Mouse (Mus musculus) heart, postnatal 0 days (tissue): Measurements from ENCODE around the gene 1700029J07Rik. TPM values are rescaled to one million over a fixed set of nuclear protein-coding genes. Genes with fewer than 3 reads are reported as not detected.

Source experiments
- ATAC-seq: fragments of 200-750 bp; cut with Nextera tagmentation; 2 replicates; pipeline ENCODE4 v1.8.0; 2017; ENCODE audit warnings: low read depth, moderate number of reproducible peaks, moderate library complexity; ENCODE audit not compliant: insufficient read depth
- DNase-seq: peaks from one replicate; pipeline ENCODE4 v3.0.0-alpha.2; 2016; ENCODE audit warnings: low spot score
- H3K27ac ChIP-seq: fragments of 300-500 bp; sonication (generic); 2 replicates; pipeline ENCODE4 v1.5.1; 2014; ENCODE audit warnings: low read depth, mild to moderate bottlenecking
- H3K27me3 ChIP-seq: fragments of 300-500 bp; sonication (generic); 2 replicates; pipeline ENCODE4 v1.6.1; 2014; ENCODE audit warnings: low read length, mixed read lengths; ENCODE audit not compliant: control insufficient read depth, insufficient read depth
- H3K36me3 ChIP-seq: fragments of 300-500 bp; sonication (generic); replicated peaks from 2 replicates; pipeline ENCODE4 v1.6.1; 2014; ENCODE audit warnings: low read length, mixed read lengths; ENCODE audit not compliant: control insufficient read depth, insufficient read depth
- H3K4me1 ChIP-seq: fragments of 300-500 bp; sonication (generic); 2 replicates; pipeline ENCODE4 v1.6.1; 2014; ENCODE audit warnings: antibody characterized with exemption; ENCODE audit not compliant: control insufficient read depth, insufficient read depth
- H3K4me2 ChIP-seq: fragments of 300-500 bp; sonication (generic); 2 replicates; pipeline ENCODE4 v1.6.1; 2014; ENCODE audit warnings: low read depth, mild to moderate bottlenecking, low read length, moderate library complexity
- H3K4me3 ChIP-seq: fragments of 300-500 bp; sonication (generic); 2 replicates; pipeline ENCODE4 v1.5.1; 2014; ENCODE audit warnings: low read depth, low read length
- H3K9ac ChIP-seq: fragments of 300-500 bp; sonication (generic); replicated peaks from 2 replicates; pipeline ENCODE4 v1.6.1; 2014; ENCODE audit warnings: low read depth, low read length, mixed read lengths
- H3K9me3 ChIP-seq: fragments of 300-500 bp; sonication (generic); replicated peaks from 2 replicates; pipeline ENCODE4 v1.6.1; 2016; ENCODE audit warnings: low read length; ENCODE audit not compliant: control insufficient read depth
- CTCF ChIP-seq: IDR thresholded peaks from 2 replicates; pipeline ENCODE4 v1.5.1; 2016; ENCODE audit warnings: antibody characterized with exemption, control low read depth, low read depth
- EP300 ChIP-seq: IDR thresholded peaks from 2 replicates; pipeline ENCODE4 v1.6.1; 2016; ENCODE audit warnings: antibody characterized with exemption, low read depth
- WGBS: fragments of 180-500 bp; shearing (Covaris S2); extraction: QIAGEN DNeasy Blood & Tissue Kit; methylation state at CpG from one replicate; pipeline ENCODE4 v1.1.7; 2014; 5-methylcytosine and 5-hydroxymethylcytosine counted together
- polyA plus RNA-seq: library from polyadenylated mRNA; unstranded; fragments of >200 nt; fragmentation: Nextera tagmentation; extraction: Ambion mirVana; gene quantifications from 2 replicates; pipeline ENCODE4 v1.2.1, GENCODE M21; 2015
- total RNA-seq: library from RNA; depleted of rRNA; stranded (reverse); fragments of >200 nt; gene quantifications from 2 replicates; pipeline ENCODE4 v1.2.3, GENCODE M21; 2014; ENCODE audit warnings: low replicate concordance

1700029J07Rik gene
- total and polyA plus RNA-seq, 2 experiments from 2014 or later: 1.3 TPM; not detected in 1

- no peak for TF ChIP-seq CTCF
- no peak for ATAC-seq
- Histone ChIP-seq H3K27me3 (no peaks in the 10 kb centered on the region), H3K9ac (peak overlapping the region; percentile 68), H3K4me2 (peak overlapping the region; percentile 76), H3K9me3 (peaks cover 3% of the 10 kb centered on the region; the same call in 1 of the 2 replicates), H3K36me3 (peaks cover 11% of the 10 kb centered on the region), H3K27ac (peak overlapping the region; percentile 50; the same call in 1 of the 2 replicates), H3K4me3 (peak overlapping the region; percentile 75), H3K4me1 (peaks cover 13% of the 10 kb centered on the region; the same call in 1 of the 2 replicates)
- 55% methylated on average over 11 of the region's 11 CpGs for WGBS
- DNase-seq: peak; percentile 11
Observed at GRCm38 (mm10) chr8:45975837-45976468, 901 bp upstream of the 1700029J07Rik start.

- DNase-seq (no peak), ATAC-seq (no peak)
- H3K4me3 ChIP-seq: no peak overlapping the region
- H3K9ac ChIP-seq: no peak overlapping the region
- no peaks in the 10 kb centered on the region for H3K27me3 ChIP-seq
- WGBS: 63% methylated on average over 8 of the region's 8 CpGs
- peak overlapping the region; percentile 76; the same call in 1 of the 2 replicates for H3K4me2 ChIP-seq
- peaks cover 5% of the 10 kb centered on the region; the same call in 1 of the 2 replicates for H3K9me3 ChIP-seq
- no peaks in the 10 kb centered on the region for H3K36me3 ChIP-seq
- no peak overlapping the region for H3K27ac ChIP-seq
- TF ChIP-seq EP300 (no peak), CTCF (peak; percentile 3; the same call in 1 of the 2 replicates)
- H3K4me1 ChIP-seq: peaks cover 13% of the 10 kb centered on the region; the same call in 1 of the 2 replicates
Observed at GRCm38 (mm10) chr8:45973988-45974505, 1.0 kb downstream of the 1700029J07Rik start.

GRCm38 (mm10) chr8:45970894-45971293 is 4.2 kb downstream of the 1700029J07Rik start:
- TF ChIP-seq EP300: no peak
- no peak for TF ChIP-seq CTCF
- DNase-seq (no peak), ATAC-seq (no peak)
- Histone ChIP-seq H3K9me3 (peaks cover 5% of the 10 kb centered on the region; the same call in 1 of the 2 replicates), H3K4me3 (no peak overlapping the region), H3K4me2 (no peak overlapping the region), H3K27ac (no peak overlapping the region), H3K4me1 (peaks cover 9% of the 10 kb centered on the region; the same call in 1 of the 2 replicates), H3K36me3 (no peaks in the 10 kb centered on the region), H3K27me3 (no peaks in the 10 kb centered on the region), H3K9ac (no peak overlapping the region)
- WGBS: 93% methylated on average over 12 of the region's 12 CpGs

- Histone ChIP-seq H3K9ac (no peak overlapping the region), H3K9me3 (no peaks in the 10 kb centered on the region), H3K4me3 (no peak overlapping the region), H3K4me2 (no peak overlapping the region), H3K27ac (no peak overlapping the region), H3K27me3 (no peaks in the 10 kb centered on the region), H3K36me3 (no peaks in the 10 kb centered on the region), H3K4me1 (no peaks in the 10 kb centered on the region)
- WGBS: 57% methylated on average over 2 of the region's 2 CpGs
- DNase-seq (no peak), ATAC-seq (no peak)
- TF ChIP-seq EP300: no peak
- TF ChIP-seq CTCF: no peak
Observed at GRCm38 (mm10) chr8:45950622-45951021, 24.4 kb downstream of the 1700029J07Rik start.

GRCm38 (mm10) chr8:45946283-45946682 is 28.8 kb downstream of the 1700029J07Rik start:
- WGBS: 81% methylated on average over 4 of the region's 4 CpGs
- Histone ChIP-seq H3K4me3 (no peak overlapping the region), H3K4me1 (no peaks in the 10 kb centered on the region), H3K9ac (no peak overlapping the region), H3K27me3 (no peaks in the 10 kb centered on the region), H3K27ac (no peak overlapping the region), H3K36me3 (no peaks in the 10 kb centered on the region), H3K4me2 (no peak overlapping the region), H3K9me3 (no peaks in the 10 kb centered on the region)
- ATAC-seq (no peak), DNase-seq (no peak)
- TF ChIP-seq CTCF (no peak), EP300 (no peak)

- H3K9ac ChIP-seq: no peak overlapping the region
- H3K27me3 ChIP-seq: no peaks in the 10 kb centered on the region
- no peak overlapping the region for H3K27ac ChIP-seq
- no peak overlapping the region for H3K4me2 ChIP-seq
- no peak overlapping the region for H3K4me3 ChIP-seq
- ATAC-seq (no peak), DNase-seq (no peak)
- H3K36me3 ChIP-seq: no peaks in the 10 kb centered on the region
- TF ChIP-seq CTCF (no peak), EP300 (no peak)
- WGBS: 79% methylated on average over 9 of the region's 9 CpGs
- H3K4me1 ChIP-seq: 0 out of 2 replicates have a peak, but pooled peaks cover 2% of the 10 kb centered on the region
- H3K9me3 ChIP-seq: no peaks in the 10 kb centered on the region
Observed at GRCm38 (mm10) chr8:45936986-45937385, 38.1 kb downstream of the 1700029J07Rik start.
